Mouse (Mus musculus): Measurements from ENCODE around the gene Dab2ip.

The Dab2ip gene

DNA sequence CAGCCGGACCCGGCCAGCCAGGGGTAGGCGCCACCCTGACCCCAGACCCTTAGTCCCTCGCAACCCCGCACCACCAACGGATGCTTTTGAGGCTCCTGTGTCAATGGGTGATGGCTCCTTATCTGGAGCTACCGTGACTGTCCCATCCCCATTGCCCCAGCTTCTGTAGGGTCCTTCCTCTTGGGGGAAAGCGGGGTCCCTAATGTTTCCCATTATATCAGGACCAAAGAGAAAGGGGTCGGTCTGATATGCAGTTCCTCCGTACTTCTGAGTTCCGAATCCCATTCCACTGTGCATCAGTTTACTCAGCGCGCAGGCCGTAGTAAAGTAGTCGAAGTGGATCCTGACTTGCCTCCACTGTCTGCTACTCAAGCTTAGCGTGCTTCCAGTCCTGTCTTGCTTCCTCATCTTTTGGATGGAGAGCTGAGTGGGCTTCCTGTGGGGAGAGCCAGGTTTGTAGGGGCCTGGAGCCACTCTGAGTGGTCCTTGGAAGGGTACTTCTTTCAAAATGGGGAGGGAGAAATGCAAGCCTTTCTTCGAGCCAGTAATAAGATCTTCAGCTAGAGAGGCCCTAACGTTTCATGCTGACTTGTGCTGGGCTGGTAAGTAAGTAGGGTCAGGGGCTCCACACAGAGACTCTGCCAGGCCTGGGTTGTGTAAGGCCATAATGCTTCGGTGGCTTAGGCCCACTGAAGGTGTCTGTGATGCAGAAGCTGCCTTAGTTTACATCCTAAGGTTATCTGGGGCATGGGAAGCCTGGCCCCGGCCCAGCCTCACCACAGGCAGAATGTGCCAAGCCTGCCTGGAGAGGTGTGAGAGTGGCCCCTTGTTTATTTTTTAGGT, 64.4 kb downstream of the Dab2ip start:
- DNase-seq (ENCODE audit: low read depth): no peak

- no peak for DNase-seq (ENCODE audit: low read depth)
Observed at GRCm38 (mm10) chr2:35623104-35623377, 65.0 kb downstream of the Dab2ip start.

DNA sequence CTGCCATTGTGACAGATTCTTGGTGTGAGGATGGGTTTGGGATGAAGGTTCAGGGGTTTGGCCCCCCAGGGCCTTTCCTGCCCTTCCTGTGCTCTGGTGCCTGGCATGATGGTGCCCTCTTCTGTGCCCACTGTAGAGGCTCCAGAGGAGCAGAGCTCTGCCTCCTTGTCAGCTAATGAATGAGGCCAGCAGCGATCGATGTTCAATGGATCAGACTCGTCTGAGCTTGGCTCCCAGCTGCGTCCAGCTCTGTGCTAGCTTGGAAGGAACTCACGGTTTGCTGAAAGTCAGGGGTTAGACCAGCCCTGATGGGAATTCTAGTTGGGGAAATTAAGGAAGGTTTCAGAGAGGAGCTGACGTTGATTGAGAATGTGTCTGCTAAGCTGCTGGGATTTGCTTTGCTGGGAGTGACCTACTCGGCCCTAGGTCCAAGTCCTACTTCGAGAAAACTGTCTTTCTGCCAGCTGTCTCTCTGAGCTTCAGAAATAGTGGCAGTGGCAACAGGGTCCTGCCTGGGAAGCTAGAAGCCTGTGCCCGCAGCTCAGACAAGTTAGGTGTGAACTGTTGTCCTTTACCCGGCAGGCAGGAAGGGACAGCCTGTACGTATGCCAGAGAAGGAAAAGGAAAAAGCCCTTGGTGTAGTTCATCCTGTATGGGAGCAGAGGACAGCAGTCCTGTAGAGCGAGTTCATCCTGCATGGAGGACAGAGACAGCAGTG, 65.5 kb downstream of the Dab2ip start:
- no peak for DNase-seq (ENCODE audit: low read depth)

DNA sequence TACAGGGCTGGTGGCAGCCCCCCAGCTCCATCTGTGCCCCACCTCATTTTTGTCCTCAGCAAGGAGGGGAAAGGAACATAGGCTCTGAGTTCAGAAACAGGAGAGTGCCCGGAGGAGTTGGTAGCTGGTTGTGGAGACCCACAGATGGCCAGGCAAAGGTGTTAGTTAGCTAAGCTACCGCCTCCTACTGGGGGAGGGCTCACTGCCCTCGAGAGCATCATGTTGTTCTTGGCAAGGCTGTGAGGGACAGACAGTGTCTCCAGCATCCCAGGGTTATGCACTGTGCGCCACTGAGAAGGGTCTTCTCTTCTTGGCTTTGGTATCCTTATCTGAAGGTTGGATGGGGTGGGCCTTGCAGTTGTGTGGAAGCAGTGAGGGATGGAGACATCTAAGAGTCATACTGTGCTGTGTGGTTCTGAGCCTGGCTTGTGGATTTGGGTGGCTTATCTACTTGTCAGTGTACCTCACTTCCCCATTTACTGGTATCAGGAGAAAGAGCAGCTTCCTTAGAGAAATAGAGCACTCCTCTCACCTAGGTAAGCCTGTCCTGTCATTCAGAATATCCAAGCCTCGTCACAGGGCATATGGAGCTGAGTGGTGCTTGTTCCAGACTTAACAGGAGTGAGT, 66.4 kb downstream of the Dab2ip start:
- DNase-seq (ENCODE audit: low read depth): no peak

- DNase-seq (ENCODE audit: low read depth): no peak
Observed at GRCm38 (mm10) chr2:35625007-35625380, 66.9 kb downstream of the Dab2ip start.

GRCm38 (mm10) chr2:35625526-35625925, 67.5 kb downstream of the Dab2ip start:
- no peak for DNase-seq (ENCODE audit: low read depth)

GRCm38 (mm10) chr2:35626181-35626727, 68.2 kb downstream of the Dab2ip start:
- DNase-seq (ENCODE audit: low read depth): no peak

DNA sequence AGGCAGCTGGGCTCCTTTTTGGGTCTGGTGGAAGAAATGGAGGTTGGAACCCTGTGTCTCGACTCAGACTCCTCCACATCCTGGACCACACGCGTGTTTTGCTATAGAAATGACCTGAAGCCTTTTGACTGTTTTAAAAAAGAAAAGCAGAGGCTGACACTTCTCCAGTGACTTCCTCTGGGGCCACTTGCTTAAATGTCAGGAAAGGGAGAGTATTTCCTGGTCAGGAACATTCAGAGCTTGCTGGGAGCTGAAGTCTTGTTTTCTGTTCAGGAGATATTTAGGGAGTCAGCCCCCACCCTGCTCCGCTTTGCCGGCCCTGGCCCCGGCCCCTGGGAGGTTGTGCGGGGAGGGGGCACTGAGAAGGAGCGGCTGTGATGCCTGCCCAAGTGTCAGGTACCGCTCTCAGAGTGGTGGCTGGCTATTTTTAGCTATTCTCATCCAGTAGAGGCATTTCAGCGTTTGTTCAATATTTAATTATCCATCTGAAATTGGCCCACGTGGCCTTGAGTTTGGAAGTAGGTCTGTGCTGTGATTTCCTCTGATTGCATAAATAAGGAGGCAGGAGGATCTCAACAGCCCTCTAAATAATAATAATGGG, 69.3 kb downstream of the Dab2ip start:
- no peak for DNase-seq (ENCODE audit: low read depth)

- DNase-seq (ENCODE audit: low read depth): no peak
Observed at GRCm38 (mm10) chr2:35628052-35628451, 70.0 kb downstream of the Dab2ip start.

- no peak for DNase-seq (ENCODE audit: low read depth)
Observed at GRCm38 (mm10) chr2:35628656-35629055, 70.6 kb downstream of the Dab2ip start.

- no peak for DNase-seq (ENCODE audit: low read depth)
Observed at GRCm38 (mm10) chr2:35629126-35629525, 71.1 kb downstream of the Dab2ip start.

DNA sequence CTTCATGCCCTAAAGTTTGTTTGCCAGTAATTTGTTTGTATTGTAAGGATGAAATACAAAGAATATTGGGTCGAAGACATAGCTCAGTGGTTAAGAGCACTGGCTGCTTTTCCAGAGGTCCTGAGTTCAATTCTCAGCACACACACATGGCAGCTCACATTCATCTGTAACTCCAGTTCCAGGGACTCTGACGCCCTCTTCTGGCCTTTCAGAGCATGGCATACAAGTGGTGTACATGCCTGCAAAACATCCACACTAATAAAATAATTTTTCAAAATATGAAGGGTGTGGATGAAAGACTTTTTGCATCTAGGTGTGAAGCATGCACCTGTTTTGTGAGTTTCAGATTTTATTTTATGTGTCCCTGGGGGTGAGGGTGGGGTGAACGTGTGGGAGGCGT, 75.3 kb downstream of the Dab2ip start:
- no peak for DNase-seq (ENCODE audit: low read depth)

GRCm38 (mm10) chr2:35634963-35635362, 76.9 kb downstream of the Dab2ip start:
- no peak for DNase-seq (ENCODE audit: low read depth)

- DNase-seq (ENCODE audit: low read depth): no peak
Observed at GRCm38 (mm10) chr2:35635541-35635940, 77.5 kb downstream of the Dab2ip start.

DNA sequence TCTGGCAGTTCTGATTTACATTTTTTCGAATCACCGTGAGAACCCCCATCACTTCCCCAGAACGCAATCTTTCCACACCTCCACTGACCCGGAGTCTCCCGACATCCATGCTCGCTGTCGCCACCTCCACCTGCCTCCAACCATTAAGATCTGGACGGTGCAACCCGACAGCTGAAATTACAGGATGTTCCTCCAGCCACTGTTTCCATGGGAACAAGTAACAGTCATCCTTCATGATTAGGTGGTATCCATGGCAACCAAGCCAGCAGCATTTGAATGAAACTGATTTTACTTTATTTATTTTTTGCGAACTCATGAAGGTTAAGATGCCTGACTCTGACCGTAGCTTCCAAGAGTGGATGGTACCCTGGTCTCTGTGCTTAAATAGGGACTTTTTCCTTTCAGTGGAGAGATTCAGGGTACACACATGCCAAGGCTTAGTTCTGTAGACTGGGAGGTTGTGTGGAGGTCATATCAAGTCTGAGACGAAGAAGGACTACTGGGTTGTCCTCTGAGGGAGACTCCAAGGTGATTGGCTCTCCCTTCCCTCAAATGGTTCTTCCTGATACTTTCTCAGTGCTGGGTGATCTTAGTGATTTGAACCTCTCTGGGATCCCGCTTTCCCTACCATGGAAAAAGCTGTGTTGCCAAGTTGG, 79.9 kb downstream of the Dab2ip start:
- DNase-seq (ENCODE audit: low read depth): no peak

- DNase-seq (ENCODE audit: low read depth): no peak
Observed at GRCm38 (mm10) chr2:35639799-35640198, 81.7 kb downstream of the Dab2ip start.

DNA sequence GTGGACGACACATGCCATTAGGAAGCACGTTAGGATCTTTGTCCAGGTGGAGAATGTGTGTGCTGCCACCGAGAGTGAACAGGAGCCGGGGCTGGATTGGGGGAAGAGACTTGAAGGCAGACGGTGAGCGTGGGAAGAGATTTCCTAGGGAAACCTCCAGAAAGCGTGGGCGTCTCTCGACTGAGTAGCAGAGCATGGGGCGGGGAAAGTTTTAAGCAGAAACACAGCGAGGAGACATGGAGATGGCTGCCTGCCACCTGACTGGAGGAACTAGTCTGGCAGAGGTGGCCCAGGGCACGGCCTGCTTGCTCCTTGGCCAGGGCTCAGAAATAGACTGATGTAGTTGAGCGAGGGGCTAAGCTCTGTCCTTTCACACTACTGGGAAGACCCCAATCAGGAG, 82.5 kb downstream of the Dab2ip start:
- DNase-seq (ENCODE audit: low read depth): no peak

- DNase-seq (ENCODE audit: low read depth): no peak
Observed at GRCm38 (mm10) chr2:35642224-35642623, 84.2 kb downstream of the Dab2ip start.

- no peak for DNase-seq (ENCODE audit: low read depth)
Observed at GRCm38 (mm10) chr2:35646553-35646952, 88.5 kb downstream of the Dab2ip start.

DNA sequence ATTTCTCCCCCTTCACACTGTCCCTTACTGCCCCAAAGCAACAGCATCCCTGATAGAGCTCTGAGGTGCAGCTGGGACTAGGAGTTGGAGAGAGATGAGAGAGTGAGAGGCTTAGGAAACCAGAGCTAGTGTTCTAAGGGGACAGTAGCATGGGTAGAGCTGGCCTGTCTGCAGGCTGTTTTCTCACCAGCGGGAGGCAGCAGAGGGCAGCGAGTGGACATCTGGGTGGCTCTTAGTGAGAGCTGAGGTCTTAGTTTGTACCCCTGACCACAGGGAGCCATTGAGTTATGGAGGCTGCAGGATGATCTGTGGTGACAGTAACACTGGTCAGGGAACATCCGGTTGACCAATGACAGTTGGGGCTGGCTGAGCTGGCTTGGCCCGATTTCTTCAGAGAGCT, 91.6 kb downstream of the Dab2ip start:
- peak; percentile 54 for DNase-seq (ENCODE audit: low read depth)

GRCm38 (mm10) chr2:35651297-35651731, 93.2 kb downstream of the Dab2ip start:
- DNase-seq (ENCODE audit: low read depth): no peak

DNA sequence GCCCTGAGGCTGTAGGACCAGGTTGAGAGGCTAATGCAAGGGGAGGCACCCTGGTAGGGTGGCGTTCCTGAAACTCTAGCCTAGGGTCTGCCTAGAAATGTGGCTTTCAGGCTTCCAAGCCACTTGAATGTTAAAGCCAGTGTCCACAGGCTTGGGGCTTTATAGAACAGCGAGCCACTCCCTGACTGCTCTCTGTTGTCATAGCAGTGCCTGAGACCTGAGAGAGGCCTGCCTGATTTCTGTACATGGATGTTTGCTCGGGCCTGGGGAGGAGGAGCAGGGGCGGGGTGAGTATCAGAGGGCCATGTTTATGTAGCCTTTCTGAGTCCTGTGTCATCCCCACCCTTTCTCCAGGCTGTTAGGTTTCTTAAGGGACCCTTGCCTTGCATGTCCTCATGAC, 94.9 kb downstream of the Dab2ip start:
- no peak for DNase-seq (ENCODE audit: low read depth)
